Mouse (Mus musculus): ENCODE data around the gene H2afb3. TPM values are rescaled to one million over a fixed set of nuclear protein-coding genes. Genes with fewer than 3 reads are reported as not detected.

The H2afb3 gene
- polyA plus RNA-seq (2014; fragmentation: Illumina TruSeq; extraction: RNeasy Lipid Tissue Mini Kit (QIAGEN cat#74804); ENCODE audit: low read depth, low replicate concordance): not detected

DNA sequence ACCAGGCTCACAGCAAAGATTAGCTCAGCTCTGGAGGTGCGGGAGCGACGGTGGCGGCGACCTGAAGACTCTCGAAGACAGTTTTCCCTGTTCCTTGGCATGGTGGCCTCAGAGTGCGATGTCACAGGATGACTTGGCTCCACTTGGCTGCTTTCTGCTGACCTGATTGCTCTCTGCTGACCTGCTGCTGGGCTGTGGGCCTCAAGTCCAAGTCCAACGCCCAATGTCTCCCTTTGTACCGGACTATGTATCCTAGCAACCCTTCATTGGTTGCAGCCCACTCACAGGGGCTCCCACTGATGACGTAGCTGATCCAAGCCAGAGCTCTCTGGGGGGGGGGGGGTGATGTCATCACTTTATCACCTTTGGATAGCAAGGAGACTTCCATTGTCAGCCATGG is at the start of gene H2afb3:
Gene H2afb3 (minus strand): TSS at position 101 of the 400 bp plus-strand sequence.

DNA sequence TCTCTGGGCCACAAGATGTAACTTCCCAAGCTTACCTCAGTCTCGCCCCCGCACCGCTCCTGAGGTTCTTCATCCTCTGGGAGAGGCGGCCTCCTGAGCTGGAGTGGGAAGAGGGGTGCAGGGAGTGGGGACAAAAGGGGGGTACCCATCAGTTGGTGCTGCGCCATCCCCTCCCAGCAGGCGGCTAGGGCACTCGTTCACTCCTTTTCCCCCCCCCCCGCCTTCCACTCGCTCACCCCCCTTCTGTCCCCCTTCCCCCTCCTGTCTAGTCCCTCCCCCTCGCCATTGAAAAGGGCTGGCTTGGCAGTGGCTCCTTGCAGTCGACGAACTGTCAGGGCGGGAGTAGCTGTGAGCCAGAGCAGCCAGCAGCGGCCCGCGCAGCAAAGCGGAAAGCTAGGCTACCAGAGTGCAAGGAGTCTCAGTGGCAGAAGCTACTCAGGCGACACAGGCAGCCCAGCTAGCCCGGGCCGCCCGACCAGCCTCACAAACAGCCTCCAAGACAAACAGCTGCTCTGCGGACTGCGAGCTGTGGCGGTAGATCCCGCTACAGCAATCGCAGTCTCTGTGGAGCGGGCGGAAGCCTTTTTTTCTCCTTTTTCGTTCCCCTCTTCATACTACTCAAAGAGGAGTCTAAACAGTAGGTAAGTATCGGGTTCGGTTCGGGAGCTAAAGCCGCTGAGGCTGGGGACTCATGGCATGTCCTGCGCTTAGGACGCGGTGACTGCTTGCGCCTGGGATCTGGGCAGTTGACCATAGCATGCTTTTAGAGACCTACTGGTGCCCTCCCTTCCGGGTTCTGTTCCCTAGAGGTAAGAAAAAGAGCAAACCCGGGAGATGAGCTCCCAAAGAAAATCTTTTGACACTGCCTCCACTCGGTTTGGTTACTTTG is 22.6 kb downstream of the H2afb3 start, which contains the start of gene Pcdh11x:
Gene Pcdh11x (plus strand): TSS at position 249 of the 889 bp plus-strand sequence.

Other genes with a start within 250 kb of the H2afb3 start
- not detected for gene Pcdh11x, start 22.8 kb downstream of the H2afb3 start, polyA plus RNA-seq (2014; fragmentation: Illumina TruSeq; extraction: RNeasy Lipid Tissue Mini Kit (QIAGEN cat#74804); ENCODE audit: low read depth, low replicate concordance)

All from heart, adult 10 weeks (tissue).